Mouse (Mus musculus): ENCODE measurements around the gene Lancl1.

The Lancl1 gene

DNA sequence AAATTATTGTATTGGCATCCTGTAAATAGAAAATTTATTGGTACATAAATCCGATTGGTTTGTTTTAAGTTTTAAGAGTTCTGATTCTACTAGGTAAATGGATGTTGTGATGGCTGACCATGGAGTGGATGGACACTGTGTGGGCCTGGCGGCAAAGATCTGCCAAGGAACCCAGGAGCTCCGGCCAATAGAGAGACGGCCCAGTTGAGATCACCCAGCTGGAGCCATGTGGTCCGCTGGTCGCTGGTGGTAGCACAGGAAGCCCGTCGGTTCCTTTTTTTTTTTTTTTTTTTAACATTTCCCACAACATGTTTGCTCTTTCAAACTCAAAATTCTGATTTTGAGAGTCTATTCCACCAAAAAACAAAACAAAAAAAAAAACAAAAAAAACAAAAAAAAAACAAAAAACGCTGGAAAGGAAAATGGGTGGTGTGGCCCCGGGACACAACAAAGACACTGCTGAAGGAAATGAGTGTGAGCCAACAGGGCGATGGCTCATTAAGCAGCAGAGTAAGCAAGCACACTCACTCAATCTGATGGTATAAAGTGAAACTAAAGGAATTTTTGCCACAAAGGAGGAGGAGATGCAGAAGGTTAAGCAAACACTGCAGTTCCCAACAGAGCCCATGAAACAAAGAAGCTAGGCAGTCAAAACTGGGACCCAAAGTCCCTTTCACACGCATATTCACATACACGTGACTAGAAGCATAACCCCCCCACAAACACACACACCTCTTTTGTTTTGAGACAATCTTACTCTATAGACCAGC lies 21.4 kb downstream of the Lancl1 start:
- DNase-seq (ENCODE audit: low spot score) = no peak

DNA sequence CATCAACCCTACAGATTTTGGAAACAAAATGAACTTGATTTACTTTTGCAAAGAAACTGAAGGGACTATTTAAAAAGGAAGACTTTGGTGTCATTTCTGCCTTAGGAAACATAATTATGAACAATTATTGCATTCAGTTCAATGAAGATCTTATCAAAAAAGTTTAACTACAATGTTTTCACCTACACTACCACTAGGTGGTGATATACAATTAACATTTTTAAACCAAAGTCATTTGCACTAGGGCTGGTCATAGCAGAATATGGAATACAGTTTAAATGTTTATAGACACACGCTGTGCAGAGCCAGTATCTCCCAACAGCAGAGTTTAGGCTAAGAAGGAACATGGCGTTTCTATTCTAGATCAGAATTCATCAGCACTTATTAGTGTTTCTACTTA lies 24.5 kb downstream of the Lancl1 start:
- no peak for DNase-seq (ENCODE audit: low spot score)

DNA sequence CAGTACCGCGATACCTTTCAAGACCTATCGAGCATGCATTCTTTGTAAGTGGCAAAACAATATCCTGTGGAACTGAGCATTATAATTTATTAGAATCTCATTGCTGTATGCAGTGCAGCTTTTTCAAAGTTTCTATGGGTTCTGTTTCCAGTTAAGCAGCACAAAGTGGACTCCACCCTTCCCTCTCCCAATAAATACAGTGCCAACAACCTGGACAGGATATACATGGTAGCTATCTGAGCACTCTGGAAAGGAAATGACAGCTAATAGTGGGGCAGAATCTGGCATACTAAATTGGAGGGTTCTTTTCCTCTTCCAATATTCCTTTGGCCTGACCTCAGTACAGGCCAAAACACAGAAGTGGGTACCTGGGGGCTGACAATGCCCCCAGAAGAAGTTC lies 28.2 kb downstream of the Lancl1 start:
- DNase-seq (ENCODE audit: low spot score) = no peak

DNA sequence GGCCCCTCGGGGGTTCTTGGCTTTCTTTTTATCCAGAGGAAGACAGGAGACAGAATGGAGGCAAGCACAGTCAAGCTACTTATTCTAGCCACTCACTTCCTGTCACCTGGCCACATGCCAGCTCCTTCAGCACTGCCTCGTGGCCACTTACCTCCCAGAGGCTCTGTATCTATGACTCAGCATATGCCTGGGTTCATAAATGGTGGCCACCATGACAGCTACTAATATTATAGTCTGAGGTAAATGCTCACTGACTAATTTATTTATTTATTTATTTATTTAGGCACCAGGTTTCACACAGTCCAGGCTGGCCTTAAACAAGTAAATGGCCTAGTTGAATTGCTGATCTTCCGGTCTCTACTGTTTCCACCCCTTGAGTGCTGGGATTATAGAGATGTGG lies 35.0 kb downstream of the Lancl1 start:
- DNase-seq (ENCODE audit: low spot score) = peak; percentile 24

GRCm38 (mm10) chr1:67002226-67002625 lies 36.4 kb downstream of the Lancl1 start:
- no peak for DNase-seq (ENCODE audit: low spot score)

DNA sequence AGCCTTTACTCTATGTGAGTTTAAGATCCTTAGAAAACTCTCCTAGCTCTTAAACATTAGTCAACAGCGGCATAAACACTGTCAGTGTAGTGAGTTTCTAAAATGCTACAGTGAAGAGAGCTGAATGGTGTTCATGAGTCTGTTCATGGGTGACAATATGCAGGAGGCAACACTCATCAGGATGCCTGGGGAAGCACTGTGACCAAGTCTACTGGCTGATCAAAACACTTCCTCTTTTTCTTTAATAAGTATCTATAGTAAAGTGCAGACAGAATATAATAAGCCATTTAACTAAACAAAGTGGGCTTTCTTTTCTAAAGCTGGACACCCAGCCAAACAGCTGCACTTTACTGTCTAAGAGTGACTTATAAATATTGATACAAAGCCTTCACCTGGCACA lies 37.3 kb downstream of the Lancl1 start:
- DNase-seq (ENCODE audit: low spot score) = no peak

- DNase-seq (ENCODE audit: low spot score) = no peak
Observed at GRCm38 (mm10) chr1:67000484-67000883, 38.2 kb downstream of the Lancl1 start.

GRCm38 (mm10) chr1:66998601-66999000 lies 40.1 kb downstream of the Lancl1 start:
- DNase-seq (ENCODE audit: low spot score) = no peak

DNA sequence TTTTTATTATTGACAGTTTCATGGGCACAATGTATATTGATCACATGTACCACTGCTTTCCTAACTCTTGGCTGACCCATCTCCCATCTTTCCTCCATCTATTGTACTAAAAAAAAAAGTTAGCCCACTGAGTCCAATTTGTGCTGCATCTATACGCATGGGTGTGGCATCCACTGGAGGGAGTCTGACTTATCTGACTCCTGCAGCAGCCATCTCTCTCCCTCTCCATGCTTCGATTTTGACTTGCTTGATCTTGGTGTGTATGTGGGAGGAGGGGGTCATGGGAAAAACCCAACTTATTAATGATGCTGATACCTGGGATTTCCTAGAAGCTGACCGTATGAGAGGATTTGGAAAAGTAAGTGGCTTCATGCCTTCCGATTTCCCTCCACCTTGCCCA lies 40.5 kb downstream of the Lancl1 start:
- DNase-seq (ENCODE audit: low spot score) = no peak

DNA sequence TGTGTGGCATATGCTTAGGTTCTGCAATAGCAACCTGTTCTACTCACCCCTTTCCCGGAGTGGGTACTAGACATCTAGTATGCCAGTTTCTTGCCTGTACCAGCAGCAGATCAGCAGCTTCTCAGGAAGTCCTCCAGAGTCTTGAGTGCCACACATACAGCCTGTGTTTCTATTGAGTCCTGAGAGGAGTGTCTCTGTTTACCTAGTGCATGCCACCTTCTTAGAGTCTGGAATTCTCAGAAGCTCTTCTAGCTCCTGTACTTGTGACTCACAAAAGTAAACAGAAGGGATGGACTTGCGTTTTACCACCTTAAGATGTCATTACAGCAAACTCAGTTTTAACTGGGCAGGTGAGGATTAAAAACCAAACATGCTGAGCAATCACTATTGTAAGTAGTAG lies 41.9 kb downstream of the Lancl1 start:
- DNase-seq (ENCODE audit: low spot score) = no peak

DNA sequence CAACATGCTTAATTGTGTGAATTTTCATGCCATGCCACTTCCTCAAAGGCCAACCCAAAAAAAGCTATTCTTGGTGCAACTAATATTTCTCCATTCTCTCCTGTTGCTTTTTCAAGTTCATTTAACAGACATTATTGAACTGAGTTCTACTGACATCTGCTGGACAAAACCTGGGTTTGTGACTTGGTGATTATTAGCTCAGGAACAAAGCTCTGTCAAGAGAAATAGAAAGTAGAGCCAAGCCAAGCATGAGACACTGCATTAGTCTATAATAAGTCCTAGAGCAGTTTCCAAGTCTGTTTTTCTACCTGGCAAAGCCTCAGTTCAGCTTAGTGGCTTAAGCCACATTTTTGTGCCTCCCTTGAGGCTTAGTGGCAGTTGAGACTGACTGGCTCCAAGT lies 45.9 kb downstream of the Lancl1 start:
- peak; percentile 65 for DNase-seq (ENCODE audit: low spot score)

- DNase-seq (ENCODE audit: low spot score) = no peak
Observed at GRCm38 (mm10) chr1:66987558-66988190, 51.0 kb downstream of the Lancl1 start.

DNA sequence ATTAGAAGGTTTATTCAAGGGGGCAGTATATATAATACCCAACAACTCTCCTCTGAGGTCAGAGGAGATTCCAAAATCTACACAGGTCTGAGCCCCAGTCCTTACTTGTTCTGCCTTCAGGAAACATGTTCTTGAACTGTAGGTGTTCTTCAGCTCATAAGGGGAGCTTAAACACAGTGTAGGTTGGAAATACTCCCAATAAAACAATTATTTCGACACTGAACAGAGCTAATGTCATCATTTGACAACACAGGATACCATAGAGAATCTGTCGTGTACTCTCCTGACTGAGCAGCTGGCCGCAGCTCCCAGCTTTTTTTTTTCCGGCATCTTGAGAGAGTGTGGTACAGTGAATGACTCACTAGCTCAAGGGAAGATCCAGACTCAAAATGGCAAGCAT lies 52.8 kb downstream of the Lancl1 start:
- no peak for DNase-seq (ENCODE audit: low spot score)

DNA sequence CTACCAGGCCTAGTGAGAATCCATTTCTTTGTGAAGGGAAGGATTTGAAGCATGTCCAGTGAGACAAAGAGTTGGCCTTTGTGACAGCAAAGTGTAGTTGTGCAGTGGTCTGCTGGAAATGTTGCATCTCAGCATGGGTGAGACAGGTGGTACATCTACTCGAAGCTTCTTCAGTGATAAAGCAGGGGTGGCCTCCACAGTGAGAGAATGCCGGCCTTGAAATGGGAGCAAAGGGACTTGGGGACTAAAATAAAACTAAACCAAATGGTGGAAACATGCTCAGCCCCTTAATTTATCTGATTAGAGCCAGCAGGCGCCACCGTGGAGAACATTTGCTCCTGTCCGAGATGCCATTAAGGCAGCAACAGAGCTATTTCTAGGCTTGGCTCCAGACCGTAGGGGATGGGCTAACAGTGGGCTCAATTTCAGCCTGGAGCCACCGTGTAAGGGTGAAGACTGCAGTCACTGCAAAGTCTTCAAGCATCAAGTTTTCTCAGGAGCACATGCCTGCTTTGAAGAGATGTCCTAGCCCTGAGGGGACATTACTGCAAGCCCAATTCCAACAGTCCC lies 53.5 kb downstream of the Lancl1 start:
- no peak for DNase-seq (ENCODE audit: low spot score)

- DNase-seq (ENCODE audit: low spot score) = no peak
Observed at GRCm38 (mm10) chr1:66980129-66980528, 58.5 kb downstream of the Lancl1 start.

DNA sequence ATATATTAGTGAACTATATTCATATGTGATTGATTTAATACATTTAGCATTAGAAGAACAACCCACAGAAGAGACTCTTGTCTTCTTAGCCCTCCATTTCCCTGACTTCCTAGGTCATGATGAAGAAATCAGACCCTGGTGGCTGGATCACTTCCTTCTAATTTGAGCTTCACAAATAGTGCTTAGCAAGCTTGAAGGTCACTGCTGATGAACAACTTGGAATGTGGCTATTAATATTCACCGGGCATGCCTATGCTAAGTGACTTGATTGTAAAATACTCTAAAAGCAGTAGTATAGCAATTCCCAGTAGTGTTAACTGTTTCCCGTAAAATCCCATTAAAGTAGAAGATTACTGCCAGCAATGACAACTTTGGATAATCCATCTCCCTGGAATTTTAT lies 63.2 kb downstream of the Lancl1 start:
- DNase-seq (ENCODE audit: low spot score) = no peak

- no peak for DNase-seq (ENCODE audit: low spot score)
Observed at GRCm38 (mm10) chr1:66964857-66965256, 73.8 kb downstream of the Lancl1 start.

- no peak for DNase-seq (ENCODE audit: low spot score)
Observed at GRCm38 (mm10) chr1:66960536-66961243, 78.0 kb downstream of the Lancl1 start.

- DNase-seq (ENCODE audit: low spot score) = no peak
Observed at GRCm38 (mm10) chr1:66957361-66957760, 81.3 kb downstream of the Lancl1 start.

DNA sequence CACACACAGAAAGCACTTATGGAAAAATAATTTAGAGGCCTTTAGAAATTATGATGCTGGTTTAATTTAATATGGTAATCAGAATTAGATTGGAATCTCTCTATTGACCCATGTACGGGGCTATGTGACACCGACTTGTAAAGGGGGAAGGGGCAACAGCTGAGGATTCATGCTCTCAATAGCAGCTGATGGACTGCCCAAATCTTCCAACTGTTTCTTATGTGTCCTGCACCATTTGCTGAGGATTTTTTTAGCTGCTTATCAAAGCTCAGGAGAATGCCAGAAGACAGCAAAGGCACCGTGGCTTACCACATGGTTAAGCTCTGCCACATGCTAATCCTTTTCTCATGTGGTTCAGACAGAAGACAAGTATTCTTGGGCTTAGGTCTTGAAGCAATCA lies 87.6 kb downstream of the Lancl1 start:
- DNase-seq (ENCODE audit: low spot score) = no peak

Data from layer of hippocampus, adult 11-12 months (tissue).